Mouse (Mus musculus) midbrain, embryonic 14.5 days (tissue): ENCODE measurements around the gene Psmg1. TPM values are rescaled to one million over a fixed set of nuclear protein-coding genes. Genes with fewer than 3 reads are reported as not detected.

Experiments used
- microRNA-seq: library from miRNA; unstranded; fragments of <30 nt; microRNA quantifications from one replicate; pipeline ENCODE4, GENCODE M21; 2016
- polyA plus RNA-seq: library from polyadenylated mRNA; unstranded; fragments of >200 nt; fragmentation: Nextera tagmentation; extraction: Ambion mirVana; gene quantifications from 2 replicates; pipeline ENCODE4 v1.2.1, GENCODE M21; 2014

Gene Psmg1
- polyA plus RNA-seq, 1 experiment from 2014 or later: 59.8 TPM

Small RNA genes lying within 50 kb of the gene (microRNA-seq; reads per million reads assigned to microRNA genes)
- not detected for gene Gm27833

Other genes with a start within 250 kb of the Psmg1 start
- gene Brwd1, start 91.6 kb upstream of the Psmg1 start, polyA plus RNA-seq: 338 and 372 TPM in 2 replicates
- 371 and 462 TPM in 2 replicates for gene Hmgn1, start 136.8 kb upstream of the Psmg1 start, polyA plus RNA-seq
- 229 and 232 TPM in 2 replicates for gene Wrb, start 154.4 kb upstream of the Psmg1 start, polyA plus RNA-seq
- gene Lca5l, start 201.3 kb upstream of the Psmg1 start, polyA plus RNA-seq: 1.7 and 2.1 TPM in 2 replicates
- 1.6 and 2.1 TPM in 2 replicates for gene Sh3bgr, start 209.5 kb upstream of the Psmg1 start, polyA plus RNA-seq
- gene B3galt5, start 244.8 kb upstream of the Psmg1 start, polyA plus RNA-seq: 3.2 and 3.6 TPM in 2 replicates